Mouse (Mus musculus) heart, postnatal 0 days (tissue): Measurements from ENCODE around the gene Icosl. TPM values are rescaled to one million over a fixed set of nuclear protein-coding genes. Genes with fewer than 3 reads are reported as not detected.

Experiments used
- ATAC-seq: fragments of 200-750 bp; cut with Nextera tagmentation; 2 replicates; pipeline ENCODE4 v1.8.0; 2017; ENCODE audit warnings: low read depth, moderate number of reproducible peaks, moderate library complexity; ENCODE audit not compliant: insufficient read depth
- DNase-seq: peaks from one replicate; pipeline ENCODE4 v3.0.0-alpha.2; 2016; ENCODE audit warnings: low spot score
- H3K27ac ChIP-seq: fragments of 300-500 bp; sonication (generic); 2 replicates; pipeline ENCODE4 v1.5.1; 2014; ENCODE audit warnings: low read depth, mild to moderate bottlenecking
- H3K27me3 ChIP-seq: fragments of 300-500 bp; sonication (generic); 2 replicates; pipeline ENCODE4 v1.6.1; 2014; ENCODE audit warnings: low read length, mixed read lengths; ENCODE audit not compliant: control insufficient read depth, insufficient read depth
- H3K36me3 ChIP-seq: fragments of 300-500 bp; sonication (generic); replicated peaks from 2 replicates; pipeline ENCODE4 v1.6.1; 2014; ENCODE audit warnings: low read length, mixed read lengths; ENCODE audit not compliant: control insufficient read depth, insufficient read depth
- H3K4me1 ChIP-seq: fragments of 300-500 bp; sonication (generic); 2 replicates; pipeline ENCODE4 v1.6.1; 2014; ENCODE audit warnings: antibody characterized with exemption; ENCODE audit not compliant: control insufficient read depth, insufficient read depth
- H3K4me2 ChIP-seq: fragments of 300-500 bp; sonication (generic); 2 replicates; pipeline ENCODE4 v1.6.1; 2014; ENCODE audit warnings: low read depth, mild to moderate bottlenecking, low read length, moderate library complexity
- H3K4me3 ChIP-seq: fragments of 300-500 bp; sonication (generic); 2 replicates; pipeline ENCODE4 v1.5.1; 2014; ENCODE audit warnings: low read depth, low read length
- H3K9ac ChIP-seq: fragments of 300-500 bp; sonication (generic); replicated peaks from 2 replicates; pipeline ENCODE4 v1.6.1; 2014; ENCODE audit warnings: low read depth, low read length, mixed read lengths
- H3K9me3 ChIP-seq: fragments of 300-500 bp; sonication (generic); replicated peaks from 2 replicates; pipeline ENCODE4 v1.6.1; 2016; ENCODE audit warnings: low read length; ENCODE audit not compliant: control insufficient read depth
- CTCF ChIP-seq: IDR thresholded peaks from 2 replicates; pipeline ENCODE4 v1.5.1; 2016; ENCODE audit warnings: antibody characterized with exemption, control low read depth, low read depth
- EP300 ChIP-seq: IDR thresholded peaks from 2 replicates; pipeline ENCODE4 v1.6.1; 2016; ENCODE audit warnings: antibody characterized with exemption, low read depth
- WGBS: fragments of 180-500 bp; shearing (Covaris S2); extraction: QIAGEN DNeasy Blood & Tissue Kit; methylation state at CpG from one replicate; pipeline ENCODE4 v1.1.7; 2014; 5-methylcytosine and 5-hydroxymethylcytosine counted together
- polyA plus RNA-seq: library from polyadenylated mRNA; unstranded; fragments of >200 nt; fragmentation: Nextera tagmentation; extraction: Ambion mirVana; gene quantifications from 2 replicates; pipeline ENCODE4 v1.2.1, GENCODE M21; 2015
- total RNA-seq: library from RNA; depleted of rRNA; stranded (reverse); fragments of >200 nt; gene quantifications from 2 replicates; pipeline ENCODE4 v1.2.3, GENCODE M21; 2014; ENCODE audit warnings: low replicate concordance

Icosl gene
- total and polyA plus RNA-seq, 2 experiments from 2014 or later: 1.9 to 7.4 TPM

DNA sequence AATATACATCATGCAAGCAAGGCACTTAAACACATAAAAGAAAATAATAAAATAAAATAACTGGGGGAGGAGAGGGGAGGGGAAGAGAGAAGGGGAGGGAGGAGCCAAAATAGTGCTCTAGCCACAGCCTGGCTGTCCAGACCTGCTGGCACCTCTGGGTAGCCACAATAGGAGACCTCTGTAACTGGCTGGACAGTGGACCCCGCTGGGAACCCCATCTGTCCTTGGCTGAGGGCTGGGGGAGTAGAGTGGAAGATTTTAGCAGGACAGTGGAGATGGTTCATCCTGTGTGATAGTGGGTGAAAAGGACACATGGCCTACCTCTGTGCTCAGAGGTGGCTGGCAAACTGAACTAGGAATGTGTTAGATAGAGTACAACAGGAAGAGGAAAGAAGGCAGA, 24.6 kb upstream of the Icosl start:
- no peak overlapping the region for H3K4me2 ChIP-seq
- no peak for DNase-seq
- no peak overlapping the region for H3K4me3 ChIP-seq
- TF ChIP-seq EP300: no peak
- TF ChIP-seq CTCF: no peak
- no peak overlapping the region for H3K9ac ChIP-seq
- 0 out of 2 replicates have a peak, but pooled peaks cover 4% of the 10 kb centered on the region for H3K4me1 ChIP-seq
- ATAC-seq: no peak
- H3K9me3 ChIP-seq: no peaks in the 10 kb centered on the region
- 64% methylated on average over 1 of the region's 1 CpGs for WGBS
- no peak overlapping the region for H3K27ac ChIP-seq
- H3K27me3 ChIP-seq: peaks cover 13% of the 10 kb centered on the region
- no peaks in the 10 kb centered on the region for H3K36me3 ChIP-seq

- H3K4me2 ChIP-seq: no peak overlapping the region
- H3K27me3 ChIP-seq: peaks cover 9% of the 10 kb centered on the region
- ATAC-seq: no peak
- TF ChIP-seq CTCF: no peak
- 82% methylated on average over 4 of the region's 4 CpGs for WGBS
- H3K36me3 ChIP-seq: no peaks in the 10 kb centered on the region
- H3K9me3 ChIP-seq: no peaks in the 10 kb centered on the region
- H3K4me3 ChIP-seq: no peak overlapping the region
- no peak overlapping the region for H3K9ac ChIP-seq
- DNase-seq: no peak
- H3K4me1 ChIP-seq: 0 out of 2 replicates have a peak, but pooled peaks cover 4% of the 10 kb centered on the region
- no peak overlapping the region for H3K27ac ChIP-seq
Measured at GRCm38 (mm10) chr10:78046388-78046787, 22.7 kb upstream of the Icosl start.

- 0 out of 2 replicates have a peak, but pooled peaks cover 4% of the 10 kb centered on the region for H3K4me1 ChIP-seq
- ATAC-seq (no peak), DNase-seq (no peak)
- no peak for TF ChIP-seq EP300
- H3K27ac ChIP-seq: no peak overlapping the region
- H3K4me2 ChIP-seq: no peak overlapping the region
- no peaks in the 10 kb centered on the region for H3K36me3 ChIP-seq
- WGBS: 80% methylated on average over 9 of the region's 10 CpGs
- H3K9ac ChIP-seq: no peak overlapping the region
- H3K9me3 ChIP-seq: no peaks in the 10 kb centered on the region
- no peak overlapping the region for H3K4me3 ChIP-seq
- H3K27me3 ChIP-seq: peaks cover 1% of the 10 kb centered on the region
Measured at GRCm38 (mm10) chr10:78048061-78048730, 20.9 kb upstream of the Icosl start.

GRCm38 (mm10) chr10:78049519-78050035, 19.5 kb upstream of the Icosl start:
- 48% methylated on average over 11 of the region's 11 CpGs for WGBS

DNA sequence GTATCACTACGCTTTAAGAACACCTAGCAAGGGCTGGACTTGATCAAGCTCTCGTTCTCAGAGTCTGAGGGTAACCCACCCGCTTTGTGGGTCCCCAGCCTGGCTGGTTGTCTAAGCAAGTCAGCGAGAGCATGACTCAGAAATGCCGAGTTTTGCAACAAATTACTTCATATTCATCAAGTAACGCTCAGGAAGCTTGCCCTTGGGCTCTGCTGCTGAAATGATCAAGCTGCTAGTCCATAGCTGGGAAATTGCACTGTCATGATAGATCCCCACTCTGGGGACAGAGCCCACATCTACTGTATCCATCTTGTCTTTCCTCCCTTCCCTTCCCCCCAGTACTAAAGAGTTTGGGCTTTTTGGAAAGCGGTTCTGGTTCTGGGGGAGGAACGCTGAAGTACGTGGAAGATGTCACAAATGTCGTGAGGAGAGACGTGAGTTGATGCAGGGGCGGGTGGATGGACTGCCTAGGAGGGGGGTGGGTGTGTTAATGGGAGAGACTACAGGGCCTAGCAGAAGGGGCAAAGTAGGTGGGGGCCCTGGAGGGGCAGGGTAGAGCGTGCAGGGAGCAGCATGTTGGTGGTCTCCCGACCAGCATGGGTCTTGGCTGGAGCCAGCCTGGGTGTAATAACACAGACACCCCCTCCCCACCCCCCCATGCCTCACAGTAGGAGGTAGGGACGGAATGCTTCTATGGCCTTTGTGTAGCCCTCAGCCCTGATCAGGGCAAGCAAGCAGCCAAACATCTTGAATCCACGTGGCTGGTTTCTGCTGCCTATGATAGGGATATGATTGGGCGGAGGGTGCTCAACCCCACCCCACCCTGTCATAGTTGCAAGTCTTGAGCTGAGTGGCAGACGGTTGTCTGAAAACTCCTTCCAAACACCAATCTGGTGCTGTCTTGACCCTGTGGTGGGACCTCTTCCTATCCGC, 14.2 kb upstream of the Icosl start:
- Histone ChIP-seq H3K27me3 (no peaks in the 10 kb centered on the region), H3K4me3 (no peak overlapping the region), H3K4me1 (no peaks in the 10 kb centered on the region), H3K27ac (no peak overlapping the region), H3K4me2 (no peak overlapping the region), H3K36me3 (no peaks in the 10 kb centered on the region), H3K9me3 (no peaks in the 10 kb centered on the region), H3K9ac (no peak overlapping the region)
- DNase-seq (no peak), ATAC-seq (no peak)
- no peak for TF ChIP-seq CTCF
- no peak for TF ChIP-seq EP300
- 57% methylated on average over 19 of the region's 19 CpGs for WGBS

More at GRCm38 (mm10) chr10:78049519-78050035, 19.5 kb upstream of the Icosl start:
- H3K27ac ChIP-seq: no peak overlapping the region
- H3K9me3 ChIP-seq: no peaks in the 10 kb centered on the region
- no peak for ATAC-seq
- no peak overlapping the region for H3K9ac ChIP-seq
- H3K4me3 ChIP-seq: no peak overlapping the region
- no peaks in the 10 kb centered on the region for H3K27me3 ChIP-seq
- TF ChIP-seq CTCF (no peak), EP300 (no peak)
- H3K4me1 ChIP-seq: no peaks in the 10 kb centered on the region
- H3K4me2 ChIP-seq: no peak overlapping the region
- no peaks in the 10 kb centered on the region for H3K36me3 ChIP-seq
- no peak for DNase-seq
